Mouse (Mus musculus): ENCODE results near the gene Amz2.

- TF ChIP-seq CTCF (IDR thresholded peaks at IDR 0.05; ENCODE audit: borderline replicate concordance, insufficient read depth, low read depth, low read length) = no peak
- TF ChIP-seq POLR2A (IDR thresholded peaks at IDR 0.05; ENCODE audit: borderline replicate concordance, insufficient read depth, low read length) = no peak
Measured at GRCm38 (mm10) chr11:109389046-109389445, 36.7 kb upstream of the Amz2 start.
